Mouse (Mus musculus): ENCODE data around the gene Cep128. TPM values are rescaled to one million over a fixed set of nuclear protein-coding genes. Genes with fewer than 3 reads are reported as not detected.

Gene Cep128
- polyA plus RNA-seq, 1 experiment from 2014 or later = 12.9 TPM

DNA sequence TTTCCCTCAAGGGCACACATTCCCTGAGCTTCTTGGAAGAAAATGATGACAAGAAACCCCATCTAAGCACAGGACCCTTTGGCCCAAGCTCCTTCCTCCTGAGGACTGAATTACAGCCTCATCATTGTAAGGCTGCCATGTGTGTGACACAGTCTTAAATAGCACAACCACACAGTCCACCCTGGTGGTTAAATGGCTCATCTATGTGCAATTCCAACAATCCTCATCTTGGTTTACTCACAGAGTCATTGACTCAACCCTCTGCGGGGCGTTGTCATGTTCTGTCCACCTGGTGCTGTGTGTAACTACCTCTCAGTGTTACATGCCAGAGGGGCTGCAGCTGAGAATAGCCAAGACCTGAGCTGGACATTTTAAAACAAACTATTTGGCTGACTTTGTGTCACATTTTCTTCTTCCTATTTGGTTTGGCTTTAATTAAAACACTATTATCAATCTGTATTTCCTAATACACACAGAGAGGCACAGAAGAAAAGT is 313.6 kb downstream of the Cep128 start:
- H3K27ac ChIP-seq (ENCODE audit: low read depth, low read length) = no peak overlapping the region
- H3K36me3 ChIP-seq (ENCODE audit: control insufficient read depth, insufficient read depth, low read length) = no peaks in the 10 kb centered on the region
- no peaks in the 10 kb centered on the region for H3K27me3 ChIP-seq (ENCODE audit: control insufficient read depth, insufficient read depth, low read length)
- H3K4me2 ChIP-seq (ENCODE audit: low read depth, low read length, severe bottlenecking) = no peak overlapping the region
- no peak overlapping the region for H3K9ac ChIP-seq (ENCODE audit: low read length)
- no peak overlapping the region for H3K4me3 ChIP-seq (ENCODE audit: low read depth, low read length)
- ATAC-seq (replicated peaks; ENCODE audit: low FRiP score) = no peak
- 97% methylated on average over 2 of the region's 2 CpGs for WGBS
- H3K4me1 ChIP-seq (replicated peaks; ENCODE audit: control insufficient read depth, insufficient read depth, low read length) = no peaks in the 10 kb centered on the region
- H3K9me3 ChIP-seq (ENCODE audit: control insufficient read depth, low read length) = no peaks in the 10 kb centered on the region
- DNase-seq (ENCODE audit: low spot score) = no peak

GRCm38 (mm10) chr12:91067083-91067441 is 317.1 kb downstream of the Cep128 start:
- Histone ChIP-seq H3K9me3 (ENCODE audit: control insufficient read depth, low read length) (no peaks in the 10 kb centered on the region), H3K4me3 (ENCODE audit: low read depth, low read length) (no peak overlapping the region), H3K4me1 (replicated peaks; ENCODE audit: control insufficient read depth, insufficient read depth, low read length) (no peaks in the 10 kb centered on the region), H3K36me3 (ENCODE audit: control insufficient read depth, insufficient read depth, low read length) (no peaks in the 10 kb centered on the region), H3K9ac (ENCODE audit: low read length) (no peak overlapping the region), H3K27ac (ENCODE audit: low read depth, low read length) (no peak overlapping the region), H3K27me3 (ENCODE audit: control insufficient read depth, insufficient read depth, low read length) (no peaks in the 10 kb centered on the region), H3K4me2 (ENCODE audit: low read depth, low read length, severe bottlenecking) (no peak overlapping the region)
- ATAC-seq (replicated peaks; ENCODE audit: low FRiP score) (no peak), DNase-seq (ENCODE audit: low spot score) (no peak)
- 87% methylated on average over 2 of the region's 2 CpGs for WGBS

- H3K9ac ChIP-seq (ENCODE audit: low read length) = no peak overlapping the region
- H3K4me2 ChIP-seq (ENCODE audit: low read depth, low read length, severe bottlenecking) = no peak overlapping the region
- no peaks in the 10 kb centered on the region for H3K4me1 ChIP-seq (replicated peaks; ENCODE audit: control insufficient read depth, insufficient read depth, low read length)
- no peaks in the 10 kb centered on the region for H3K36me3 ChIP-seq (ENCODE audit: control insufficient read depth, insufficient read depth, low read length)
- no peak overlapping the region for H3K4me3 ChIP-seq (ENCODE audit: low read depth, low read length)
- 78% methylated on average over 5 of the region's 5 CpGs for WGBS
- H3K27ac ChIP-seq (ENCODE audit: low read depth, low read length) = no peak overlapping the region
- DNase-seq (ENCODE audit: low spot score) (no peak), ATAC-seq (replicated peaks; ENCODE audit: low FRiP score) (no peak)
- no peaks in the 10 kb centered on the region for H3K27me3 ChIP-seq (ENCODE audit: control insufficient read depth, insufficient read depth, low read length)
- H3K9me3 ChIP-seq (ENCODE audit: control insufficient read depth, low read length) = no peaks in the 10 kb centered on the region
These were observed 317.7 kb downstream of the Cep128 start for GRCm38 (mm10) chr12:91066286-91067082.

GRCm38 (mm10) chr12:91065423-91065822 is 318.8 kb downstream of the Cep128 start:
- H3K4me3 ChIP-seq (ENCODE audit: low read depth, low read length) = no peak overlapping the region
- no peak for ATAC-seq (replicated peaks; ENCODE audit: low FRiP score)
- WGBS = 84% methylated on average over 3 of the region's 3 CpGs
- H3K4me1 ChIP-seq (replicated peaks; ENCODE audit: control insufficient read depth, insufficient read depth, low read length) = no peaks in the 10 kb centered on the region
- no peak overlapping the region for H3K27ac ChIP-seq (ENCODE audit: low read depth, low read length)
- no peaks in the 10 kb centered on the region for H3K27me3 ChIP-seq (ENCODE audit: control insufficient read depth, insufficient read depth, low read length)
- no peaks in the 10 kb centered on the region for H3K9me3 ChIP-seq (ENCODE audit: control insufficient read depth, low read length)
- no peaks in the 10 kb centered on the region for H3K36me3 ChIP-seq (ENCODE audit: control insufficient read depth, insufficient read depth, low read length)
- DNase-seq (ENCODE audit: low spot score) = no peak
- no peak overlapping the region for H3K4me2 ChIP-seq (ENCODE audit: low read depth, low read length, severe bottlenecking)
- H3K9ac ChIP-seq (ENCODE audit: low read length) = no peak overlapping the region

DNA sequence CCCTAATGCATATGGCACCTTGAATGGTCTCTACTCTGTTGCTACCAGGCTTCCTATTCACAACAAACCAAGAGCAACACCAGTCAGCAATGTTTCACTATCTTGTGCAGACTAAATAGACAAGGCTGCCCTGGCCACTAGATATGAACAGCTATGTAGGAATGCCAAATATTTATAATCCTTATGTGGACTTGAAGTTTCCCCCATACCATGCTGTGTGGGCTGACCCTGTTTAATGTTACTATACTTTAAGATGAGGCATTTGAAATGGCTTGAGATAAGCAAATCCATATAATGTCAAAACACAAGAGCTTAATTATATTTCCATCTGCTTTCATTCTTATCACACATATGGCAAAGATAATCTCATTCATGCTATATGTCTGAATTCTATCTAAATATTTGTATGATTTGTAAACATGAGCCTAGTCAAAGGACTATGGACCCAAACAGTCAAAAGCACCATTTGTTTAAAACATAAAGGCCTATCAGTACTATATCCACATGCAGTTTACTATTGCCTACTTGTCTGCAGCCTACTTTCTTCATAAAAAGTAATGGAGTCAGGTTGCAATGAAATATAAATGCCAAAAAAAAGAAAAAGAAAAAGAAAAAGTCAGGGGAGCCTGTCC is 319.7 kb downstream of the Cep128 start:
- no peak overlapping the region for H3K9ac ChIP-seq (ENCODE audit: low read length)
- no peak overlapping the region for H3K27ac ChIP-seq (ENCODE audit: low read depth, low read length)
- no peak for DNase-seq (ENCODE audit: low spot score)

GRCm38 (mm10) chr12:91063337-91064015 is 320.7 kb downstream of the Cep128 start:
- ATAC-seq (replicated peaks; ENCODE audit: low FRiP score) (no peak), DNase-seq (ENCODE audit: low spot score) (no peak)
- no peak overlapping the region for H3K9ac ChIP-seq (ENCODE audit: low read length)

More for the DNA sequence above, 319.7 kb downstream of the Cep128 start:
- Histone ChIP-seq H3K4me3 (ENCODE audit: low read depth, low read length) (no peak overlapping the region), H3K9me3 (ENCODE audit: control insufficient read depth, low read length) (no peaks in the 10 kb centered on the region), H3K4me2 (ENCODE audit: low read depth, low read length, severe bottlenecking) (no peak overlapping the region), H3K27me3 (ENCODE audit: control insufficient read depth, insufficient read depth, low read length) (no peaks in the 10 kb centered on the region), H3K36me3 (ENCODE audit: control insufficient read depth, insufficient read depth, low read length) (no peaks in the 10 kb centered on the region), H3K4me1 (replicated peaks; ENCODE audit: control insufficient read depth, insufficient read depth, low read length) (no peaks in the 10 kb centered on the region)
- no peak for ATAC-seq (replicated peaks; ENCODE audit: low FRiP score)

DNA sequence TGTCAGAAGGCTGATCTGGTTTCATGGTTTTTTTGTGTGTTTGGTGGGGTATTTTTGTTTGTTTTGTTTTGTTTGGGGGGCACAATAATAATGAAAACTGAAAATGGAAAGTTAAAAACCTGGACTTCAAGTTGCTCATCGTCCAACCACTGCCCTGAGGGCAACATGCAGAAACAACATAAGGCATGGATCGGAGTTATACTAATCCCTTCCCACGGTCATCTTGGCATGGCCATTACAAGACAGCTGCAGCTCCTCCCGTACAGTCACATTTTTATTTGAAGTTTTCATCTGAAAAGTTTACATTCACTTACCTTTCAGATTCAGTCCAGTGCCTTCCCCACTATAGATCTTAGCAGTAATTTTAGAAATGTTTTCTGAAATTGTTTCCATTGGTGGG is 321.5 kb downstream of the Cep128 start:
- Histone ChIP-seq H3K36me3 (ENCODE audit: control insufficient read depth, insufficient read depth, low read length) (no peaks in the 10 kb centered on the region), H3K9ac (ENCODE audit: low read length) (no peak overlapping the region), H3K4me3 (ENCODE audit: low read depth, low read length) (no peak overlapping the region), H3K4me1 (replicated peaks; ENCODE audit: control insufficient read depth, insufficient read depth, low read length) (no peaks in the 10 kb centered on the region), H3K27ac (ENCODE audit: low read depth, low read length) (no peak overlapping the region), H3K27me3 (ENCODE audit: control insufficient read depth, insufficient read depth, low read length) (no peaks in the 10 kb centered on the region), H3K9me3 (ENCODE audit: control insufficient read depth, low read length) (no peaks in the 10 kb centered on the region), H3K4me2 (ENCODE audit: low read depth, low read length, severe bottlenecking) (no peak overlapping the region)
- WGBS = 83% methylated on average over 4 of the region's 4 CpGs
- ATAC-seq (replicated peaks; ENCODE audit: low FRiP score) = no peak
- no peak for DNase-seq (ENCODE audit: low spot score)

More at GRCm38 (mm10) chr12:91063337-91064015, 320.7 kb downstream of the Cep128 start:
- H3K4me1 ChIP-seq (replicated peaks; ENCODE audit: control insufficient read depth, insufficient read depth, low read length) = no peaks in the 10 kb centered on the region
- H3K4me2 ChIP-seq (ENCODE audit: low read depth, low read length, severe bottlenecking) = no peak overlapping the region
- 83% methylated on average over 4 of the region's 4 CpGs for WGBS
- H3K4me3 ChIP-seq (ENCODE audit: low read depth, low read length) = no peak overlapping the region
- no peaks in the 10 kb centered on the region for H3K9me3 ChIP-seq (ENCODE audit: control insufficient read depth, low read length)
- H3K36me3 ChIP-seq (ENCODE audit: control insufficient read depth, insufficient read depth, low read length) = no peaks in the 10 kb centered on the region
- H3K27ac ChIP-seq (ENCODE audit: low read depth, low read length) = no peak overlapping the region
- H3K27me3 ChIP-seq (ENCODE audit: control insufficient read depth, insufficient read depth, low read length) = no peaks in the 10 kb centered on the region

DNA sequence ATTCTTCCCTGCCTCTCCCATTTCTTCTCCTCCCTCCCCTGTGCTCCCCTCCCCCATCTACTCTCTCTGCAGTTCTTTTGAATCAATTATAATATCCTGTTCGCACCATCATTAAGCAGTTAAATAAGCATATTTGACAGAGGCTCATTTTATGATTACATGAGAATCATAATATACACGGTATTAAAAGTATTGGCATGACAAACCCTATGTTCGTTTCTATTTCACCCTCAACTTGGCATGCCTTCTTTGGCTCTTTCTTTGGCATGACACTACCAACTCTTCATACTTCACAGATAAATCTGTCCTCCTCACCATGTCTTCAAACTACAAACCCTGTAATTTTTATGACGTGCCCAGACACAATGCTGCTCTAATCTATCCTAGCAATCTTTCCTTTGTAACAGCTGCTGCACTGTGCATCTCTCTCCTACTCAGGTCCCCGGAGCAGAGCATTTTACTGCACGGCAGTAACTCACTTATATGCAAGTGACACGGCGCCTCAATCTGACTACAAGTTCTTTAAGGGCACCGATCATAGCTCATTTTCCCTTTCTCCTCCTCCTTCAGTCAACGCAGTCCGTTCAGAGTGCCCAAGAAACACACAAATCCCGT is 324.4 kb downstream of the Cep128 start:
- no peaks in the 10 kb centered on the region for H3K4me1 ChIP-seq (replicated peaks; ENCODE audit: control insufficient read depth, insufficient read depth, low read length)
- H3K9ac ChIP-seq (ENCODE audit: low read length) = no peak overlapping the region
- no peaks in the 10 kb centered on the region for H3K27me3 ChIP-seq (ENCODE audit: control insufficient read depth, insufficient read depth, low read length)
- no peak for ATAC-seq (replicated peaks; ENCODE audit: low FRiP score)
- DNase-seq (ENCODE audit: low spot score) = no peak
- H3K4me3 ChIP-seq (ENCODE audit: low read depth, low read length) = no peak overlapping the region
- no peaks in the 10 kb centered on the region for H3K9me3 ChIP-seq (ENCODE audit: control insufficient read depth, low read length)
- 94% methylated on average over 12 of the region's 12 CpGs for WGBS
- no peak overlapping the region for H3K27ac ChIP-seq (ENCODE audit: low read depth, low read length)
- H3K4me2 ChIP-seq (ENCODE audit: low read depth, low read length, severe bottlenecking) = no peak overlapping the region
- H3K36me3 ChIP-seq (ENCODE audit: control insufficient read depth, insufficient read depth, low read length) = no peaks in the 10 kb centered on the region

All from forebrain, embryonic 11.5 days (tissue).